9 mouse cellular contexts compared by ENCODE assay signal in the genomic region with DNA sequence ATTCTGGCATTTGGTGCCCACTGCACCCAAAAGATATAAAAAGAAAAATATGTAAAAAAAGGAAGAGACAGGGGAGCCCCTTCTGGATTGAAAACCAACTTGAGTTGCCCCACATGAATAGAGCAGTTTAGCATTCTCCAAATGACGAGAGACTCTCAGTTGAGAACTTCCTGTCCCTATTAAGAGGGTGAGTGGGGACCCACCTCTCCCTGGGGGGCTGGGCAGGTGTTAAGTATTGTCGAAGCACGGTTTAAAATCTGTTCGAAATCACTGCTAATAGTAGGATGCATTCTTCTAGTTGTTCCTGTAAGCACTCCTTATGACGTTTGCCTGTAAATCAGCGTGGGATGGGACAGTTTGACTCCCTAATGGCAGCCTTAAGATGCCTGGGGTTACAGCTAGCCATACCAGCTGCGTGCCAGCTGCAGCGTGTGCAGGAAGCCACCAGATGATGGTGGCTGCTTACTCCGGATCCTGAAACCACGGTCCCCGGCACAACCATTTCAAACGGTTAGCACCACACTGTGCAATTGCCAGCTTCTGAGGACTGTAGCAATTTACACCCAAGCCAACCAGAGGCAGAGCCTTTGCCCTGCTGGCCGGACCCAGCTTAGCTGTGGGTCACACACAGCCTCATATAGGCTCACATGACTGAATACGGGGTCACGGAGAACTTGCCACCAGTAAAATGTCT. TPM values are rescaled to one million over a fixed set of nuclear protein-coding genes. Genes with fewer than 3 reads are reported as not detected.
A peak's percentile ranks its signal among the peaks of the same experiment; 100 is the strongest.
DNase-seq lines count a peak whose midpoint lies in the region; ATAC-seq and TF ChIP-seq lines count a peak whose summit lies in the region.
"Had no signal": no experiment of that assay in that cellular context is flagged by ENCODE, and none has a peak within 500 bp of the region (broad histone marks: within the 10 kb centered on the region; RNA-seq: fewer than 3 reads in every experiment).

No protein-coding gene starts in this region.

- no peak overlapping the region for H3K9ac ChIP-seq in embryonic facial prominence, embryonic 13.5 days
- H3K9ac ChIP-seq in midbrain, embryonic 15.5 days = no peak overlapping the region
- no peak overlapping the region for H3K9ac ChIP-seq in limb, embryonic 12.5 days (replicated peaks)
- H3K9ac ChIP-seq: liver, embryonic 12.5 days had no signal

- H3K27ac ChIP-seq in embryonic facial prominence, embryonic 13.5 days = 0 out of 2 replicates have a peak overlapping the region, but pooled peaks have one; percentile 35
- H3K27ac ChIP-seq in embryonic facial prominence, embryonic 10.5 days (replicated peaks) = no peak overlapping the region
- 0 out of 2 replicates have a peak overlapping the region, but pooled peaks have one; percentile 17 for H3K27ac ChIP-seq in midbrain, embryonic 10.5 days (replicated peaks)
- H3K27ac ChIP-seq in midbrain, embryonic 15.5 days = no peak overlapping the region
- peak overlapping the region; percentile 26; the same call in 1 of the 2 replicates for H3K27ac ChIP-seq in limb, embryonic 12.5 days
- no peak overlapping the region for H3K27ac ChIP-seq in cerebellum, adult 2 months (ENCODE audit: insufficient read depth, low read length)
- H3K27ac ChIP-seq: liver, embryonic 12.5 days had no signal

- H3K27me3 ChIP-seq in embryonic facial prominence, embryonic 13.5 days = no peaks in the 10 kb centered on the region
- H3K27me3 ChIP-seq in embryonic facial prominence, embryonic 10.5 days (replicated peaks; ENCODE audit: low read depth, poor library complexity, severe bottlenecking) = no peaks in the 10 kb centered on the region
- peaks cover 9% of the 10 kb centered on the region for H3K27me3 ChIP-seq in midbrain, embryonic 10.5 days (ENCODE audit: low read depth, poor library complexity, severe bottlenecking)
- no peaks in the 10 kb centered on the region for H3K27me3 ChIP-seq in midbrain, embryonic 15.5 days (replicated peaks)
- no peaks in the 10 kb centered on the region for H3K27me3 ChIP-seq in limb, embryonic 12.5 days
- H3K27me3 ChIP-seq in cerebellum, adult 2 months (ENCODE audit: control insufficient read depth, insufficient read depth, low read length) = no peaks in the 10 kb centered on the region

- no peak for TF ChIP-seq POLR2A in cerebellum, adult 2 months (IDR thresholded peaks at IDR 0.05; ENCODE audit: borderline replicate concordance, insufficient read depth, low read length)

- TF ChIP-seq CTCF in cerebellum, adult 2 months (IDR thresholded peaks at IDR 0.05; ENCODE audit: borderline replicate concordance, insufficient read depth, low read depth, low read length) = no peak

- H3K4me1 ChIP-seq in embryonic facial prominence, embryonic 13.5 days = peaks cover 21% of the 10 kb centered on the region
- H3K4me1 ChIP-seq in embryonic facial prominence, embryonic 10.5 days = peaks cover 13% of the 10 kb centered on the region
- H3K4me1 ChIP-seq in midbrain, embryonic 10.5 days = peaks cover 6% of the 10 kb centered on the region; the same call in 1 of the 2 replicates
- H3K4me1 ChIP-seq in midbrain, embryonic 15.5 days = peaks cover 3% of the 10 kb centered on the region; the same call in 1 of the 2 replicates
- H3K4me1 ChIP-seq in limb, embryonic 12.5 days (replicated peaks) = peaks cover 23% of the 10 kb centered on the region
- H3K4me1 ChIP-seq in cerebellum, adult 2 months (ENCODE audit: control insufficient read depth, insufficient read depth, low read length) = peaks cover 19% of the 10 kb centered on the region
- H3K4me1 ChIP-seq: liver, embryonic 12.5 days had no signal

- no peak for DNase-seq in embryonic facial prominence, embryonic 10.5 days (ENCODE audit: low spot score)
- DNase-seq in midbrain, embryonic 10.5 days (ENCODE audit: low spot score) = no peak
- DNase-seq in thymus, postnatal 14 days = peak; percentile 86
- DNase-seq in left cerebral cortex, adult 8-10 months (ENCODE audit: low spot score in 2 of 2) = no peak
- no peak for DNase-seq in cerebellum, adult 2 months

- no peaks in the 10 kb centered on the region for H3K9me3 ChIP-seq in embryonic facial prominence, embryonic 13.5 days
- H3K9me3 ChIP-seq in embryonic facial prominence, embryonic 10.5 days = no peaks in the 10 kb centered on the region
- H3K9me3 ChIP-seq in midbrain, embryonic 10.5 days (replicated peaks) = no peaks in the 10 kb centered on the region
- no peaks in the 10 kb centered on the region for H3K9me3 ChIP-seq in midbrain, embryonic 15.5 days
- H3K9me3 ChIP-seq in limb, embryonic 12.5 days = no peaks in the 10 kb centered on the region
- H3K9me3 ChIP-seq: liver, embryonic 12.5 days had no signal

- H3K36me3 ChIP-seq in embryonic facial prominence, embryonic 13.5 days = no peaks in the 10 kb centered on the region
- H3K36me3 ChIP-seq in embryonic facial prominence, embryonic 10.5 days (replicated peaks) = no peaks in the 10 kb centered on the region
- H3K36me3 ChIP-seq in midbrain, embryonic 10.5 days = no peaks in the 10 kb centered on the region
- no peaks in the 10 kb centered on the region for H3K36me3 ChIP-seq in midbrain, embryonic 15.5 days (replicated peaks)
- no peaks in the 10 kb centered on the region for H3K36me3 ChIP-seq in limb, embryonic 12.5 days
- H3K36me3 ChIP-seq: liver, embryonic 12.5 days had no signal

- H3K4me3 ChIP-seq in embryonic facial prominence, embryonic 13.5 days = no peak overlapping the region
- no peak overlapping the region for H3K4me3 ChIP-seq in embryonic facial prominence, embryonic 10.5 days
- no peak overlapping the region for H3K4me3 ChIP-seq in midbrain, embryonic 10.5 days
- no peak overlapping the region for H3K4me3 ChIP-seq in midbrain, embryonic 15.5 days
- no peak overlapping the region for H3K4me3 ChIP-seq in limb, embryonic 12.5 days (replicated peaks)
- no peak overlapping the region for H3K4me3 ChIP-seq in cerebellum, adult 2 months (replicated peaks; ENCODE audit: insufficient read depth, low read depth, low read length)
- H3K4me3 ChIP-seq: liver, embryonic 12.5 days had no signal

- ATAC-seq in embryonic facial prominence, embryonic 13.5 days (ENCODE audit: insufficient number of reproducible peaks, insufficient read depth, low FRiP score, low TSS enrichment, low read depth) = no peak
- no peak for ATAC-seq in midbrain, embryonic 15.5 days (replicated peaks)
- ATAC-seq in limb, embryonic 12.5 days (ENCODE audit: insufficient number of reproducible peaks, insufficient read depth, low FRiP score, low TSS enrichment, low read depth) = no peak
- ATAC-seq: liver, embryonic 12.5 days had no signal

- 57% methylated on average over 15 of the region's 15 CpGs for WGBS in embryonic facial prominence, embryonic 13.5 days
- 70% methylated on average over 15 of the region's 15 CpGs for WGBS in embryonic facial prominence, embryonic 10.5 days
- 83% methylated on average over 15 of the region's 15 CpGs for WGBS in midbrain, embryonic 10.5 days
- WGBS in midbrain, embryonic 15.5 days = 83% methylated on average over 15 of the region's 15 CpGs
- WGBS in limb, embryonic 12.5 days = 36% methylated on average over 15 of the region's 15 CpGs
- WGBS in cerebellum, adult 2 months = 71% methylated on average over 15 of the region's 15 CpGs

- H3K4me2 ChIP-seq in embryonic facial prominence, embryonic 13.5 days = no peak overlapping the region
- H3K4me2 ChIP-seq in midbrain, embryonic 15.5 days = no peak overlapping the region
- no peak overlapping the region; the same call in 1 of the 2 replicates for H3K4me2 ChIP-seq in limb, embryonic 12.5 days
- H3K4me2 ChIP-seq: liver, embryonic 12.5 days had no signal

RNA-seq across cellular contexts. Expression of a gene that starts 10.0 kb away (rescaled TPM):
- polyA plus RNA-seq in embryonic facial prominence, embryonic 13.5 days (2015; fragmentation: Nextera tagmentation; extraction: Ambion mirVana) = 1.7 and 2.8 TPM in 2 replicates
- polyA plus RNA-seq in embryonic facial prominence, embryonic 10.5 days (2016; fragmentation: Nextera tagmentation; extraction: Ambion mirVana) = 0.06 TPM in 1 of 2 replicates, not detected in the other
- polyA plus RNA-seq in midbrain, embryonic 10.5 days (2016; fragmentation: Nextera tagmentation; extraction: Ambion mirVana) = 0.12 and 0.26 TPM in 2 replicates
- polyA plus RNA-seq in midbrain, embryonic 15.5 days (2015; fragmentation: Nextera tagmentation; extraction: Ambion mirVana) = 0.17 and 0.27 TPM in 2 replicates
- polyA plus RNA-seq in limb, embryonic 12.5 days (2016; fragmentation: Nextera tagmentation; extraction: Ambion mirVana) = 0.14 and 0.23 TPM in 2 replicates
- total RNA-seq in left cerebral cortex, adult 8-10 months (2022) = 1 to 10 TPM in 3 of 4 experiments, under 1 TPM in 1; 0.94 to 5.3 (median 3.3) TPM
- 1.7 and 1.8 TPM in 2 replicates for polyA plus RNA-seq in cerebellum, adult 2 months (2012; rRNA removed)
- polyA plus RNA-seq: liver, embryonic 12.5 days had no signal

RNA-seq across cellular contexts. Expression of a gene that starts 15.5 kb away (rescaled TPM):
- 28.6 and 28.7 TPM in 2 replicates for polyA plus RNA-seq in embryonic facial prominence, embryonic 13.5 days (2015; fragmentation: Nextera tagmentation; extraction: Ambion mirVana)
- polyA plus RNA-seq in embryonic facial prominence, embryonic 10.5 days (2016; fragmentation: Nextera tagmentation; extraction: Ambion mirVana) = 38.8 and 40.2 TPM in 2 replicates
- 40.4 and 41.7 TPM in 2 replicates for polyA plus RNA-seq in midbrain, embryonic 10.5 days (2016; fragmentation: Nextera tagmentation; extraction: Ambion mirVana)
- 31.1 and 33.7 TPM in 2 replicates for polyA plus RNA-seq in midbrain, embryonic 15.5 days (2015; fragmentation: Nextera tagmentation; extraction: Ambion mirVana)
- 39.4 and 40.4 TPM in 2 replicates for polyA plus RNA-seq in limb, embryonic 12.5 days (2016; fragmentation: Nextera tagmentation; extraction: Ambion mirVana)
- 10 to 100 TPM; 29.6 to 32.8 (median 31.6) TPM for total RNA-seq in left cerebral cortex, adult 8-10 months (2022)
- polyA plus RNA-seq in cerebellum, adult 2 months (2012; rRNA removed) = 25.3 and 26.0 TPM in 2 replicates

RNA-seq across cellular contexts. Expression of a gene that starts 46.6 kb away (rescaled TPM):
- polyA plus RNA-seq in embryonic facial prominence, embryonic 13.5 days (2015; fragmentation: Nextera tagmentation; extraction: Ambion mirVana) = 7.1 and 9.3 TPM in 2 replicates
- 5.5 and 5.9 TPM in 2 replicates for polyA plus RNA-seq in embryonic facial prominence, embryonic 10.5 days (2016; fragmentation: Nextera tagmentation; extraction: Ambion mirVana)
- polyA plus RNA-seq in midbrain, embryonic 10.5 days (2016; fragmentation: Nextera tagmentation; extraction: Ambion mirVana) = 5.3 and 6.0 TPM in 2 replicates
- polyA plus RNA-seq in midbrain, embryonic 15.5 days (2015; fragmentation: Nextera tagmentation; extraction: Ambion mirVana) = 15.4 and 16.8 TPM in 2 replicates
- 10.1 and 11.1 TPM in 2 replicates for polyA plus RNA-seq in limb, embryonic 12.5 days (2016; fragmentation: Nextera tagmentation; extraction: Ambion mirVana)
- 10 to 100 TPM; 38.3 to 61.9 (median 47.0) TPM for total RNA-seq in left cerebral cortex, adult 8-10 months (2022)
- polyA plus RNA-seq in cerebellum, adult 2 months (2012; rRNA removed) = 35.0 and 36.5 TPM in 2 replicates

RNA-seq across cellular contexts. Expression of a gene that starts 57.2 kb away (rescaled TPM):
- polyA plus RNA-seq in embryonic facial prominence, embryonic 13.5 days (2015; fragmentation: Nextera tagmentation; extraction: Ambion mirVana) = 34.7 and 41.9 TPM in 2 replicates
- 17.8 and 18.9 TPM in 2 replicates for polyA plus RNA-seq in embryonic facial prominence, embryonic 10.5 days (2016; fragmentation: Nextera tagmentation; extraction: Ambion mirVana)
- 30.5 and 36.3 TPM in 2 replicates for polyA plus RNA-seq in midbrain, embryonic 10.5 days (2016; fragmentation: Nextera tagmentation; extraction: Ambion mirVana)
- 85.7 and 90.1 TPM in 2 replicates for polyA plus RNA-seq in midbrain, embryonic 15.5 days (2015; fragmentation: Nextera tagmentation; extraction: Ambion mirVana)
- 34.2 and 36.6 TPM in 2 replicates for polyA plus RNA-seq in limb, embryonic 12.5 days (2016; fragmentation: Nextera tagmentation; extraction: Ambion mirVana)
- total RNA-seq in left cerebral cortex, adult 8-10 months (2022) = 100 to 1,000 TPM; 149 to 181 (median 177) TPM
- polyA plus RNA-seq in cerebellum, adult 2 months (2012; rRNA removed) = 129 and 133 TPM in 2 replicates

Comparison
In these comparisons a context has a peak if more than half of its experiments do, and no peak if none do; other contexts are left out.
1. H3K27ac ChIP-seq: peak in embryonic facial prominence, embryonic 13.5 days (single experiment), midbrain, embryonic 10.5 days (single experiment) and limb, embryonic 12.5 days (single experiment); none in embryonic facial prominence, embryonic 10.5 days (single experiment), midbrain, embryonic 15.5 days (single experiment) and cerebellum, adult 2 months (single experiment).